Mouse (Mus musculus): ENCODE data around the gene Myom3. TPM values are rescaled to one million over a fixed set of nuclear protein-coding genes. Genes with fewer than 3 reads are reported as not detected.

Myom3 gene
- polyA plus RNA-seq, 1 experiment from 2014 or later, result 6.3 TPM

GRCm38 (mm10) chr4:135779661-135780060, 20.1 kb downstream of the Myom3 start:
- no peak overlapping the region for H3K4me3 ChIP-seq (replicated peaks)
- WGBS, result 49% methylated on average over 9 of the region's 9 CpGs
- H3K4me2 ChIP-seq (replicated peaks), result no peak overlapping the region
- ATAC-seq (ENCODE audit: insufficient number of reproducible peaks, low FRiP score, low TSS enrichment, low read depth), result no peak
- H3K4me1 ChIP-seq, result peaks cover 18% of the 10 kb centered on the region
- no peak overlapping the region for H3K9ac ChIP-seq
- H3K27me3 ChIP-seq, result no peaks in the 10 kb centered on the region
- H3K9me3 ChIP-seq (replicated peaks), result no peaks in the 10 kb centered on the region
- no peaks in the 10 kb centered on the region for H3K36me3 ChIP-seq
- no peak overlapping the region for H3K27ac ChIP-seq (replicated peaks)

GRCm38 (mm10) chr4:135780255-135780654, 20.7 kb downstream of the Myom3 start:
- H3K4me3 ChIP-seq (replicated peaks), result no peak overlapping the region
- H3K36me3 ChIP-seq, result no peaks in the 10 kb centered on the region
- WGBS, result 40% methylated on average over 3 of the region's 3 CpGs
- peaks cover 18% of the 10 kb centered on the region for H3K4me1 ChIP-seq
- no peak for ATAC-seq (ENCODE audit: insufficient number of reproducible peaks, low FRiP score, low TSS enrichment, low read depth)
- H3K27me3 ChIP-seq, result no peaks in the 10 kb centered on the region
- H3K27ac ChIP-seq (replicated peaks), result no peak overlapping the region
- no peak overlapping the region for H3K4me2 ChIP-seq (replicated peaks)
- no peaks in the 10 kb centered on the region for H3K9me3 ChIP-seq (replicated peaks)
- H3K9ac ChIP-seq, result no peak overlapping the region

GRCm38 (mm10) chr4:135781304-135781703, 21.8 kb downstream of the Myom3 start:
- Histone ChIP-seq H3K4me3 (replicated peaks) (no peak overlapping the region), H3K36me3 (no peaks in the 10 kb centered on the region), H3K27ac (replicated peaks) (no peak overlapping the region; the same call in 1 of the 2 replicates), H3K9ac (no peak overlapping the region), H3K9me3 (replicated peaks) (no peaks in the 10 kb centered on the region), H3K4me1 (peaks cover 18% of the 10 kb centered on the region), H3K27me3 (no peaks in the 10 kb centered on the region), H3K4me2 (replicated peaks) (no peak overlapping the region)
- 79% methylated on average over 5 of the region's 5 CpGs for WGBS
- ATAC-seq (ENCODE audit: insufficient number of reproducible peaks, low FRiP score, low TSS enrichment, low read depth), result no peak

- no peaks in the 10 kb centered on the region for H3K4me1 ChIP-seq
- H3K27me3 ChIP-seq, result no peaks in the 10 kb centered on the region
- H3K27ac ChIP-seq (replicated peaks), result no peak overlapping the region
- WGBS, result 74% methylated on average over 5 of the region's 5 CpGs
- ATAC-seq (ENCODE audit: insufficient number of reproducible peaks, low FRiP score, low TSS enrichment, low read depth), result no peak
- H3K36me3 ChIP-seq, result no peaks in the 10 kb centered on the region
- H3K9ac ChIP-seq, result no peak overlapping the region
- H3K9me3 ChIP-seq (replicated peaks), result no peaks in the 10 kb centered on the region
- H3K4me2 ChIP-seq (replicated peaks), result no peak overlapping the region
- no peak overlapping the region for H3K4me3 ChIP-seq (replicated peaks)
These were observed 27.1 kb downstream of the Myom3 start for GRCm38 (mm10) chr4:135786581-135786980.

- no peaks in the 10 kb centered on the region for H3K4me1 ChIP-seq
- H3K4me2 ChIP-seq (replicated peaks), result no peak overlapping the region
- 83% methylated on average over 6 of the region's 6 CpGs for WGBS
- no peak overlapping the region for H3K27ac ChIP-seq (replicated peaks)
- ATAC-seq (ENCODE audit: insufficient number of reproducible peaks, low FRiP score, low TSS enrichment, low read depth), result no peak
- no peak overlapping the region for H3K4me3 ChIP-seq (replicated peaks)
- H3K36me3 ChIP-seq, result no peaks in the 10 kb centered on the region
- no peaks in the 10 kb centered on the region for H3K9me3 ChIP-seq (replicated peaks)
- H3K27me3 ChIP-seq, result no peaks in the 10 kb centered on the region
- no peak overlapping the region for H3K9ac ChIP-seq
These were observed 27.8 kb downstream of the Myom3 start for GRCm38 (mm10) chr4:135787271-135787670.

- no peak for ATAC-seq (ENCODE audit: insufficient number of reproducible peaks, low FRiP score, low TSS enrichment, low read depth)
- Histone ChIP-seq H3K4me3 (replicated peaks) (no peak overlapping the region), H3K27me3 (no peaks in the 10 kb centered on the region), H3K9me3 (replicated peaks) (no peaks in the 10 kb centered on the region), H3K27ac (replicated peaks) (no peak overlapping the region), H3K4me1 (no peaks in the 10 kb centered on the region), H3K36me3 (no peaks in the 10 kb centered on the region), H3K4me2 (replicated peaks) (no peak overlapping the region), H3K9ac (no peak overlapping the region)
- 59% methylated on average over 2 of the region's 2 CpGs for WGBS
These were observed 29.6 kb downstream of the Myom3 start for GRCm38 (mm10) chr4:135789135-135789534.

- Histone ChIP-seq H3K9ac (no peak overlapping the region), H3K9me3 (replicated peaks) (no peaks in the 10 kb centered on the region), H3K27ac (replicated peaks) (no peak overlapping the region), H3K4me1 (peaks cover 5% of the 10 kb centered on the region), H3K4me3 (replicated peaks) (no peak overlapping the region), H3K27me3 (no peaks in the 10 kb centered on the region), H3K4me2 (replicated peaks) (no peak overlapping the region), H3K36me3 (no peaks in the 10 kb centered on the region)
- WGBS, result 81% methylated on average over 5 of the region's 5 CpGs
- no peak for ATAC-seq (ENCODE audit: insufficient number of reproducible peaks, low FRiP score, low TSS enrichment, low read depth)
These were observed 33.3 kb downstream of the Myom3 start for GRCm38 (mm10) chr4:135792821-135793220.

GRCm38 (mm10) chr4:135797931-135798330, 38.4 kb downstream of the Myom3 start:
- H3K9me3 ChIP-seq (replicated peaks), result no peaks in the 10 kb centered on the region
- no peaks in the 10 kb centered on the region for H3K36me3 ChIP-seq
- no peak overlapping the region for H3K9ac ChIP-seq
- 32% methylated on average over 11 of the region's 11 CpGs for WGBS
- H3K4me2 ChIP-seq (replicated peaks), result 0 out of 2 replicates have a peak overlapping the region, but pooled peaks have one; percentile 4
- peaks cover 13% of the 10 kb centered on the region for H3K4me1 ChIP-seq
- no peaks in the 10 kb centered on the region for H3K27me3 ChIP-seq
- peak; percentile 46; the same call in 1 of the 2 replicates for ATAC-seq (ENCODE audit: insufficient number of reproducible peaks, low FRiP score, low TSS enrichment, low read depth)
- 0 out of 2 replicates have a peak overlapping the region, but pooled peaks have one; percentile 34 for H3K27ac ChIP-seq (replicated peaks)
- H3K4me3 ChIP-seq (replicated peaks), result 0 out of 2 replicates have a peak overlapping the region, but pooled peaks have one; percentile 1

GRCm38 (mm10) chr4:135801543-135801942, 42.0 kb downstream of the Myom3 start:
- Histone ChIP-seq H3K9me3 (replicated peaks) (no peaks in the 10 kb centered on the region), H3K4me3 (replicated peaks) (no peak overlapping the region), H3K4me2 (replicated peaks) (no peak overlapping the region), H3K4me1 (peaks cover 11% of the 10 kb centered on the region), H3K9ac (no peak overlapping the region), H3K27ac (replicated peaks) (no peak overlapping the region), H3K36me3 (no peaks in the 10 kb centered on the region), H3K27me3 (no peaks in the 10 kb centered on the region)
- WGBS, result 18% methylated on average over 8 of the region's 8 CpGs
- no peak for ATAC-seq (ENCODE audit: insufficient number of reproducible peaks, low FRiP score, low TSS enrichment, low read depth)

GRCm38 (mm10) chr4:135803299-135803698, 43.8 kb downstream of the Myom3 start:
- no peak overlapping the region for H3K4me2 ChIP-seq (replicated peaks)
- WGBS, result 56% methylated on average over 4 of the region's 4 CpGs
- H3K9ac ChIP-seq, result no peak overlapping the region
- no peak overlapping the region for H3K27ac ChIP-seq (replicated peaks)
- H3K4me1 ChIP-seq, result peaks cover 3% of the 10 kb centered on the region
- no peaks in the 10 kb centered on the region for H3K36me3 ChIP-seq
- no peaks in the 10 kb centered on the region for H3K9me3 ChIP-seq (replicated peaks)
- H3K4me3 ChIP-seq (replicated peaks), result no peak overlapping the region
- no peak for ATAC-seq (ENCODE audit: insufficient number of reproducible peaks, low FRiP score, low TSS enrichment, low read depth)
- H3K27me3 ChIP-seq, result no peaks in the 10 kb centered on the region

GRCm38 (mm10) chr4:135804169-135804568, 44.7 kb downstream of the Myom3 start:
- ATAC-seq (ENCODE audit: insufficient number of reproducible peaks, low FRiP score, low TSS enrichment, low read depth), result no peak
- Histone ChIP-seq H3K36me3 (no peaks in the 10 kb centered on the region), H3K9me3 (replicated peaks) (no peaks in the 10 kb centered on the region), H3K27me3 (no peaks in the 10 kb centered on the region), H3K4me3 (replicated peaks) (no peak overlapping the region), H3K27ac (replicated peaks) (no peak overlapping the region), H3K4me2 (replicated peaks) (no peak overlapping the region), H3K4me1 (no peaks in the 10 kb centered on the region), H3K9ac (no peak overlapping the region)
- WGBS, result 76% methylated on average over 5 of the region's 5 CpGs

- H3K9ac ChIP-seq, result no peak overlapping the region
- H3K4me3 ChIP-seq (replicated peaks), result no peak overlapping the region
- no peak overlapping the region for H3K4me2 ChIP-seq (replicated peaks)
- WGBS, result 69% methylated on average over 7 of the region's 7 CpGs
- no peak overlapping the region for H3K27ac ChIP-seq (replicated peaks)
- H3K27me3 ChIP-seq, result no peaks in the 10 kb centered on the region
- no peaks in the 10 kb centered on the region; the same call in 1 of the 2 replicates for H3K4me1 ChIP-seq
- H3K9me3 ChIP-seq (replicated peaks), result no peaks in the 10 kb centered on the region
- no peak for ATAC-seq (ENCODE audit: insufficient number of reproducible peaks, low FRiP score, low TSS enrichment, low read depth)
- H3K36me3 ChIP-seq, result no peaks in the 10 kb centered on the region
These were observed 55.4 kb downstream of the Myom3 start for GRCm38 (mm10) chr4:135814896-135815295.

All from embryonic facial prominence, embryonic 15.5 days (tissue).